Mouse (Mus musculus) right cerebral cortex, postnatal 14 days (tissue): ENCODE data around the gene Hivep3.

Source experiments
- DNase-seq: peaks from one replicate; pipeline ENCODE4 v3.0.0; 2022

Hivep3 gene

DNA sequence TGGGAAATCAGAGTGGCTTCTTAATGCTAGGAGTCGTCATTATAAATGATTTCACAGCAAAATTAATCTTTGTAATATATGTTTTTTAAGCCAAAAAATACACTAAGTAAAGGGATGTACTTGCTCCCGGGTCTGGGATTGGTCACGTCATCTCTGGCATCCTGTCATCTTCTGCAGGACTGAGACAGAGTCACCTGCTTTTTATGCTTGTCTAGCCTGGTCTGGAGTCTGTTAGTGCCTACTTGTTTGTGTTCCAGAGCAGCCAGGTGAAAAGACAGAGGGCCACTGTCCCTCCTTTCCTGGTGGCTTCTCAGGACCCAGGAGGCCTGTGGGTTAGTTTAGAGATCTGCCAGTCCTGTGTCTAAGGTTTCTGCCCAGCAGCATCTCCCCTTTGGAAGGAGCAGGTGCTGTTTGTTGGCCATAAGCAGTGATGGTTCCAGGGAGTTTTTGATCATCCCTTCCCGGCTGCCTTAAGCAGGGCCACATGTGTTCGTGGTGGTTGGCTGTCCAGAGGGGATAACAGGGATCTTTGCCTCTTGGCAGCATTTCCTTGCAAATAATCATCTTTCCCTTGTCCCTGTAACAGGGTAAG lies 245.8 kb downstream of the Hivep3 start:
- DNase-seq = no peak

DNA sequence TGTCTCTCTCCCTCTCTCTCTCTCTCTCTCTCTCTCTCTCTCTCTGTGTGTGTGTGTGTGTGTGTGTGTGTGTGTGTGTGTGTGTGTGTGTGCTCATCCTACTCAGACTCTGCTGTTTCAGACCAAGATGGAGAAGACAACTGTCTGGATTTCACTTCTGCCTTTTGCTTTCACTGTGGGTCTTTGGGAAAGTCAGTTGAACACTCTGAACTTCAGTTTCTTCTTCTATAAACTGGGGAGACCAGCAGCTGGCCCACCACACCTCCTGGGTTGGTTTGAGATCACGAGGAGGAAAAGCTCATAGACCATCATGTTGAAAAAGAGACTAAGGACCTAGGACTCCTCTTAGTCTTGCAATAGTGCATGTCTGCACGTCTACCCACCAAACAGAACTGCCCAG lies 246.3 kb downstream of the Hivep3 start:
- no peak for DNase-seq

DNA sequence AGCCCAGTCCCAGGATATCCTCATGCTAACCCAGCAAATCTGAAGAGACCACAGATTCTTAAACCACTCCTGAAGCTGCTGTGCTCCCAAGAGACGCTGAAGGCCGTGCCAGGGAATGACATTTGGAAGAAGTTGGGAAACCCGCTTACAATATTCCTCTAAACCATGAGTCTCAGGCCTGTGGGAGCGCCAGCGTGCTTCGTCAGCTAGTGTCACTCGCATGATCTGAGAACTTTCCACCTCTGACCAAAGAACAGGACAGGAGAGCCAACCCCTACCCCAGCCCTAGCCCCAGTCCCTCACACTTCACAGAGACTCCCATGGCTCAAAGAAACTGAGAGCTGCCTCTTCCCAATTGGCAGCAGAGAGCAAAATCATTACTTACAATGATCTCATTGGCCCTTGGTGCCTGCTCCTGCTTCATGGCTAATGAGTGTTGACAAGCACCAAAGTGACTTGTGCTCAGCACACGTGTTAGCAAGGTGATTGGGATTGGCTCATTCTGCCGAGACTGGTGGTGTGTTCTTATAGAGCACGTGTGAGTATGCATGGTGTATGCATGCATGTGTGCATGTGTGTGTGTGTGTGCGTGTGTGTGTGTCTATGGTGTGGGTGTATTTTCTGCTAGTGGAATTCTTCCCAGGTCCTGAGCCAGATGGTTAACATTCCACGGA lies 247.6 kb downstream of the Hivep3 start:
- no peak for DNase-seq

DNA sequence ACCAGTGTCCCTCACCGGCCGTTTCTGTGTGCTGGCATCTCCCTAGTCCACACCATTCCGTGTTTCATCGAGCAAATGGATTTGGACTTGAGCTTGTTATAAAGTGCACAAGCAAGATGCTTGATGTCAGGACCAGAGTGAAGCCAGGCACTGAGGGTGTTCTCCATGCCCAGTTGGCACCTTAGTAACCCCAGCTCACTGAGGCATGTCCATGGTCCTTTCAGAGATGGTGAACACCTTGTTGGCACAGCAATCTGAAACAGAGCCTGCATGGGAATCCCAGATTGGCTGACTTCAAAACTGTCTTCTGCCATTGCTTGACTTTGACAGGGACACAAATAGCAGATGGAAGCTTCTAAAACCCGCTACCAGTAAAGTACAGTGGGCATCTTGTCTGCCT lies 252.5 kb downstream of the Hivep3 start:
- DNase-seq = no peak

DNA sequence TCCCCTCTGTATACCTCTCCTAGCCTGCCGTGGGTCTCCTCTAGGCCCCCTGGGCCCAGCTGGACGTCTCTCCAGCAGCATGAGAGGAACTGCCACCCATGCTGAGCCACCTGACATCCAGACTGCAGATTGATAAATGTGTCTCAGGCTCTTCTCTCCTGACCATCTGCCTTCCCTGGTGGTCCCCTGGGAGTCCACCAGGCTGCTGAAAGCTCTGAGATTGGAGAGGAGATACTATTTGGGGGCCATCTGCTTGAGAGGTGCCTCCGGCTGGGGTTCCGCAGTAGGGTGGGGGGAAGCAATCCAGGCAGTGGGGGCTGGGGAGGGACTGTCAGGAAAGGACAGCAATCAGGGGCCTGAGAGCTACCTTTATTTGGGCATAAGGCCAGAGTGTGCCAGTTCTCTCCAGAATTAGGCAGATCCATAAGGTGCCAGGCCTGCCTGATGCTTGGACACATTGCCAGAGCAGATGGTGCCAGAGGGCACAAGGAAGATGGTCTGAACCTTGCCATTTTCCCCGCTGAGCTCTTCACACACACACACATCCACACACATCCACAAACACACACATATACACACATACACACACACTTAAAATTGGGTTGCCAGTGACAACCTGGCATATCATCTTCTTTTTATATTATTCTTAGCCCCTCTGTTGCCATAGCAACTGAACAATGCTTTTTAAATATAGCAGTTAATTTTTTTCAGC lies 253.2 kb downstream of the Hivep3 start:
- DNase-seq = no peak

DNA sequence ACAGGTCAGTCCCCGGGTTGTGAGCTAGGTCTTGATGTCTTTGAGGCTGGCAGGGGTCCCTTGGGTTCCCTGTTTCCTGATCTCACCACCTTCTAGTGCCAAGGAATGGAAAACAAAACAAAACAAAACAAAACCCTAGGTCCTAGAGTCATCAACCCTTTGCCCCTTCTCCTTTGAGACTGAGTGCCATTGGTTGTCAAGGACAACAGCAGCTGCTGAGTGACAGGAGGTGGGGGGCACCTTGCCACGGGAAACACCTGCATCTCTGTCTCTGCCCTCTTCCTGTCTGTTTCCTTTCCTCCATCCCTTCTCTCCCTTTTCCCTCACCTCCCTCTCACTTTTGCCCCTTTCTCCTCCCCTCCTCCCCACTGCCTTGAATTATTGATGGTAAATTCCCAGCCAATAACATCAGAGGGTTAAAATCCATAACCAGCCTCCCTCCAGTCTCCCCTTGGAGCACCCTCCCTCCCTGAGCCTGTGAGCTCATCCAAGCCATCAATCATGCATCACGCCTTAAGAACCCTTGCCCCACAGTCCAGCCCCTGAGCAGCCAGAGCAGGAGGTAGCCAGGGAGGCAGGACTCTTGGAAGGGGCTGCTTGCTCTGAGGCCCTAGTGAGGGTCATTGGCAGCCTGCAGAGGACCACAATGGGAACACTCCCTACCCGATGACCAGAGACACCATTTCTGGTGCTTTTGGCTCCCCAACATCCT lies 253.9 kb downstream of the Hivep3 start:
- DNase-seq = no peak

DNA sequence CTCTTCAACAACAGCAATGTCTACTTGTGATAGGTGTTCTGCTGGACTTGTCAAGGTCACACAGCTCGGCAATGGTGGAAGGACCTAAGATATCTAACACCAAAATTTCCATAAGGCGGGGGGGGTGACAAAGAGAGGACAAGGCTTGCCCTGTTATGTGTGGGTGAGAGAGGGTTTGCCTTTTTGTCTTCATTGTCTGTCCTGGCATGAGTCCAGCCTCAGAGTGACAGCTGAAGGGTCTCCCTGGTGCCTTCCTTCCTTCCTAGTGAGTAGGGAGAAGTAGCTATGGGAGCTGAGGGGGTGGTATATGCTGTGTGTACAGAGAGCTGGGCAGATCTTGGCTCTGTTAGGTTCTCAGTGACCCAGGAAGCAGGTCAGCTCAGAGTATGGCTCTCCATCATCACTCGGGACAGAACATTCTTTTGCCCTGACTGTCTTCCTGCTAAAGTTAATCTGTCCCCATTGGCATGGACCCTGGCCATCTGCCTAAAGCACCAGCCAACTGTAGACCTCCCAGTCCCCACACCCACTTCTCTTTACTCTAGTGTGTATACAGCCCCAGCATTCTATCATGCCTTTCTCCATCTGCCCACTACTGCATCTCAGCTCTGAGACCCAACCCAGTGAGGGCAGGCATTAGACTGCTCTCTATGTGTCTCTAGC lies 255.6 kb downstream of the Hivep3 start:
- no peak for DNase-seq

DNA sequence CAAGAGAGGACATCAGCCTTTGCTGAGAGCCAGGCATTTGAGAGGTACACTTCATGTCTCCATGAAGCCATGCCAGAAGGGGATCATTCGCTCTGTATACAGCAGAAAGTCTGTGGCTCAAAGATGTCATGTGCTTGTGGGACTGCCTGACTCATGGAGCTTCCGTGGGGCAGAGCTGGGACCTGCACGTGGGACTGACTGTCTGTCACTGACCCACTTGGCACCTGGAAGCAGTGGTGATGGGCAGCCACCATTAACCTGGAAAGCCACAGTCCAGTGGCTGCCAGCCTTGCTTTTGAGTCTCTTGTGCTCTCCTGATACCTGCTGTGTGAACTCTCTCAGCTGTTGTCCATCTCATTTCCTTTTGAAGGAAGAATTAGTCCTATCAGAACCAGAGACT lies 256.8 kb downstream of the Hivep3 start:
- DNase-seq = no peak

DNA sequence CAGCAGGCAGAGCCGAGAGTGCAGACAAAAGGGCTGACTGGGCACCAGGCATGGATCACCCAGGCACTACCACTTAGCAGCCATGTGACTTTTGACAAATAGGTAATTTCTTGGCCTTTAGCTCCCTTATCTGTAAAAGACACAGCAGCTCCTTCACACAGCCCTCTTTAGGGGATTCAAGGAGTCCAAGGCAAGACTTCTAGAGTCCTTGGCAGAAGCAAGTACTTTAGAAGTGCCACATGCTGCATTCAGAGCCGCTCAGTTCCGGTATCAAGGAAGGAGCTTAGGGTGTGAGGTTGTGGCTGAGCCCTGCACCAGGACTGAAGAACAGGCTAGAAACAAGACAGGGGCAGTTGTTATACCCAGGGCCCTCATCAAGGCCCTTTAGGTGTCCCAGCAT lies 257.3 kb downstream of the Hivep3 start:
- no peak for DNase-seq

DNA sequence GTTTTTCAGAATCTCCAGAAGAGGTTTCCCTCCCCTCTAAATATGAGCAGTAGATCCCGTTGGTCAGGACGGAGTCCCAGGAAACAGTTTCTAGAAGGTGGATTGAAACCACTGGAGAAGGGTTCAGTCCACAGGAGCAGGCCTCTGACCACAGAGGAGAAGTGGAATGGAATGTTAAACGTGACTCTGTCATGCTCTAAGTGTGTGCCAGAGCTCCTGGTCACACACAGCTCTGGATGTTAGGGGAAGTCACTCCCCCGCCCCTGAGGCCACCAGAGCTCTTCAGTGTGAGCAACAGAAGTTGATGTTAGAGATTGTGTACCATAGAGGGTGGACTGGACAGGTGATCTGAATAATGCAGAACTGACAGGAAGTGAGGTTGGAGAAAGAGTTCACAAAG lies 258.2 kb downstream of the Hivep3 start:
- no peak for DNase-seq

DNA sequence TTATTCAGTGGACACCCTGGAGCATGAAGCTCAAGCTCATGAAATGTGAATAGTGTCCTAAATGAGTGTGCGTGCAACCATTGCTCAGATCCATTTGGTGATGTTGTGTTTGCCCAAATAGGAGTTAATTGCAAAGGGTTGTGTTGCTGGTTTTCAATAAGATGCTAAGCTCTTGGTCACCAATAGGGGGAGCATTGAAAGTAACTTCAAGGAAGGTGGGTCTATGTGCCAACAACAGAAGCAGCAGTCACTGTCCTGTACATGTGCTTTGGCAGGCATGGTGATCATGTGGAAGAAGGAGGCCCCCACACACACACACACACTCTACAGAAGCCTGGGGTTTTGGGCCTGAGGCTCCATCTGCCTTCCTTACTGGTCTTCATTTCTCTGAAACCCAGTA lies 262.8 kb downstream of the Hivep3 start:
- DNase-seq = no peak

DNA sequence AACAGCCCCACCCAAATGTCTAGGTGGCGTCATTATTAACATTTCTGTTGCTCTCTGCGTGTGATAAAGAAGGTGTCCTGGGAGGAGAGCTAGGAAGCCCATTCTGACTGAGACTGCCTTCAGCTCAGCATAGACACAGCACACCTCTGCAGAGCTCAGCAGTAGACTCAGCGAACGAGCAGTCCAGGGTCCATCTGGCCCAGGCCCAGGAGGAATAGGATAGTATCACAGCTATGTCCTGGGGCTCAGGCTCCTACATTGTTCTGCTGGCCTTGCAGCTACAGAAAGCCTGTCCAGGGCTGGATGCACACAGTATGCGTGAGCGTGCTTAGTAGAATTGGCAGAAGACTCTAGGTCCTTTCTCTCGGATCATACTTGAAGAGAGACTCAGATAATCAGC lies 263.8 kb downstream of the Hivep3 start:
- DNase-seq = no peak

DNA sequence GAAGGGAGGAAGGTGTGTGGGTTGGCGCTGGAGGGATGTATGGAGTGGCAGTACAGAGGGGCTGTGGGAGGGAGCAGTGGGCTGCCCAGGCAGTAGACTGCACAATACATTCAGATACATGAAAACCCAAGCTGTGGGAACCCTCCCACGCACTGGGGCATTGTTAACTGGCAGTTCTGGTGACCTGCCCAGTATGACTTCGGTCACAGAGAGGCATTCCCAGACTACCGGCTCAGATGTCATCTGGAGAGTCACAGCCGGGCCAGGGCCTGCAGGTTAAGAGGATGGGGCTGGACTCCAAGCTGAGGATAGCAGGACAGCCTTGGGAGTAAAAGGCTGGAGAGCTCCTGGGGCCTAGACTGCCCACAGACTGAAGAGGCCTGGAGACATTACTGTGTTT lies 265.3 kb downstream of the Hivep3 start:
- no peak for DNase-seq

DNA sequence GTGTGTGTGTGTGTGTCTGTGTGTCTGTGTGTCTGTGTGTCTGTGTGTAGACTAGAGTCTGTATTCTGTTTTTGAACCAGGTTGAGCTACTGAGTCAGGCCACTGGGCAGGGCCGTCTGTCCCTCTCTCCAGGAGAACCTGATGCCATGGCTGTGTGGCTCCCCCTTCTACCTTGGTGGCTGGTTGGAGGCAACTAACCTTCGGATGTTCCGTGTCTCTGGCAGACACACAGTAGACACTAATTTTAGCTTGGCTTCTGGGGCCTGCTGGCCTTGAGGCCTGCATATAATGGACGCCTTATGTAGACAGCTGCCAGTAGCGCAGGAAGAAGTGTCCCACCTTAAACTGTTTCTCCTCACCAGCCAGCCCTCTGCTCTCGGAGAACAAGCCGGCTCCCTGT lies 267.3 kb downstream of the Hivep3 start:
- DNase-seq = no peak

DNA sequence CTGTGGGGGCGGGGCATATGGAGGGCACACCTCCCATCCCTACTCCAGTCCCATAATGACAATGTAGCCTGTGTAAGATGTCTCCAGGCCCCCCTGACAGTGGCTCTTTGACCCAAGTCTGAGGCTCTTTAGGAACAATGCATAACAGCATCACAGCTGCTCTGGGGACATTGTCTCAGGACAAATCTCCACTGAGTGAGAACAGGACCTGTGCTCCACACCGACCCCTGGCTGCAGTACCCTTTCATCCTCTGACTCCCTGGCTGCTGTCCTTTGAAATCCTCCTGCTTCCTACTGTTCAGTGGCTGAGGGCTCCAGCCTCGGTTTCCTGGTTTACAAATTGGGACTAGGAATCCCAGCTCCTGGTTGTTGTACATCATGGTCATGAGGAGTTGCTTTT lies 269.4 kb downstream of the Hivep3 start:
- no peak for DNase-seq

DNA sequence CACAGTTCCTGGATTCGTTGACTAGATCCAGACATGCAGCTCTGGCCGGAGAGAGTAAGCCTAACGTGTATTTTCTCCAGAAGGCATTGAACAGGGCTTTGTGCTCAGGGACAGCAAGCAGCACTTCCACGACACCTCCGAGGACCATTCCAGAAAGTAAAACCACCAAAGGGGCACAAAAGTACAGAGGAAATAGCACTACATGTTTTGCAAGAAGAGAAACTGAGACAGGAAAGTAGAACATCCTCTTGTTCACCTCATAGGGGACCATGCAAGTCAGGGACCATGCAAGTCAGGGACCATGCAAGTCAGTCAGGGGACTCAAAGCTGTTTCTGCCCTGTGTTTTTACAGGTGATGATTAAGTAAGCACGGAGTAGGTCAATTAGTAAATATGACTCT lies 272.5 kb downstream of the Hivep3 start:
- no peak for DNase-seq

DNA sequence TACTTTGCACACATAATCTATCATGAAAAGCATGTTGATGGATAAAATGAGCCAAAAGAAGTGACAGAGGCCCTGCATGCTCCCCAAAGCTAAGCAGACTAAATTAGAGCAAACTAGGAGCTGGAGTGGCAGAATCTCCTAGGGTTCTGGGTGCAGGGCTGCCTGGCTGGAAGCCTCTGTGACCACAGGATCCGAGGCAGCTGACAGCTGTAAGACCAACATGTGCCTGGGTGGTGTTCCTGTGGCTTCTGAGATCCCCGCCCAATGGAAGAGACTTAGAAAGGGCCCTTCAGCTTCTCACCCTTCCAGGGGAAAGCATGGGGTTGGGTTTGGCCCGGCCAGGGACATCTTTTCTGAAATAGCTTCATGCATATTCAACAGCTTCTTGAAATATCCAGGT lies 274.3 kb downstream of the Hivep3 start:
- no peak for DNase-seq

DNA sequence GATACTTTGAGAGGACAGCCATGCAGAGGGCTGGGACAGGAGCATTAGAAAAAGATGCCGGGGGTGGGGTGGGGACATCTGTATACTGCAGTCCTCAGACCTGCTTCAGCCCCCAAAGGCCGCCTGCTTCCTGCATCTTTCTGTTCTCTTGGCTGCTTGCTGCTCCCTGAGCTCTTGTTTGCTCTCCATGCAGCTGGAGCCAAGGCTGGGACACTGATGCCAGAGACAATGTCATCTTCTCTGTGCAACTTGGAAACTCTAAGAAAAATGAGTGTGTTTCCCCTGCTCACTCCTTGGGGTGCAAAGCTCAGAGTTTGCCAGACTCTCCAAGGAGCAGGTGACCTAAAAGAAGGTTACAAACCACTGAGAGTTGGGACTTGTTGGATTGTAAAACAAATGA lies 275.6 kb downstream of the Hivep3 start:
- DNase-seq = no peak

DNA sequence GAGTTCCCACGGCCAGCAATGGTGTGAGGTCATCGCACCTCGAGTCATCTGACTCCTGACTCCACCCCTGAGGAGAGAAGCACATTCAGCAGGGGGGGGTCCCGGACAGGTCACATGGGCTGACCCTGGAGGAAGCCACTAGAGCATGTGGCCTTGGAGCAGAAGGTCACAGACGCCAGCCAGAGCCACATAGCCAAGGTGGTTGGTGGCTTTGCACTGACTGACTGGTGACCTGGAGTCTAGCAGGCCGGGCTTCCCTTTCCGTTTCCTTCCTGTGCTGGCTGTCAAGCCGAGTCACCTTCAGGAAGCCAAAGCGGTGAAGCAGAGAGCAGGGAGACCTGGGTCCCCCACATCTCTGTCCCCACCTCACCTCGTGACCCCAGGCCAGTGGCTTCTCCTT lies 278.2 kb downstream of the Hivep3 start:
- DNase-seq = no peak

DNA sequence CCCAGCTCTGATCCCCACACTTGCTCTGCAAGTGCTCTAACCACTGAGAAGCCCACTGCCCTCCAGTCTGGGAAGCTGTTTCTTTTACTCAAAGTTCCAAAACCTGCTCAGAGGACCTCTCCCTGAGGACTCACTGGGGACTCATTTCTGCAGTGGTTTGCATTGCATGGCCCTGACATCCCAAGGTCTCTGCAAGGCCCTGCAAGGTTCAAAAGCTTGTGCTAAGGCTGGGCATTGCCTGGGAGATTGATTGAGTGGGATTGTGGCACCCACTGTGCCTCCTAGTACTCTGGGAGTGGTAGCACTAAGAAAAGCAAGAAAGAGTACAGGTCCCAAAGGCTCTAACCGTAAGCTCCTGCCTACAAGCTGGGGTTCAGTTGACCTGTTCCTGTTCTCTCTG lies 279.3 kb downstream of the Hivep3 start:
- no peak for DNase-seq

DNA sequence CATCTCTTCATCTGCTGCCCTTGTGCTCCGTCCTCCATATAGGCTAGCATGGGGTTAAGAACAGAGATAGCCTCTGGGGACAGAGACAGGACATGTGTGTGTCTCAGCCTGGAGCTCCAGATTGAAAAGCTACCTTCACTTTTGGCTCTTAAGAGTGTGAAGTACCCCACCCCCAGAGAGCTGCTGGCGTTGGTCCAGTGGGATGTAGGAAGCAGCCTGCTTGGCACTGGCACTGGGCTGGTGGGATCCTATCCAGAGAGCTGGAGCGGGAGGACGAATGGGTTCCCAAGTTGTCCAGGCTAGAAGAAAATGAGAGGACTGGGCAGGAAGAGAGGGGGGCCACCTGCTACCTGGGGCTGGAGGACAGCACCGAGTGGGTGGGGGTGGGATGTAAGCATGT lies 284.8 kb downstream of the Hivep3 start:
- DNase-seq = peak; percentile 76

DNA sequence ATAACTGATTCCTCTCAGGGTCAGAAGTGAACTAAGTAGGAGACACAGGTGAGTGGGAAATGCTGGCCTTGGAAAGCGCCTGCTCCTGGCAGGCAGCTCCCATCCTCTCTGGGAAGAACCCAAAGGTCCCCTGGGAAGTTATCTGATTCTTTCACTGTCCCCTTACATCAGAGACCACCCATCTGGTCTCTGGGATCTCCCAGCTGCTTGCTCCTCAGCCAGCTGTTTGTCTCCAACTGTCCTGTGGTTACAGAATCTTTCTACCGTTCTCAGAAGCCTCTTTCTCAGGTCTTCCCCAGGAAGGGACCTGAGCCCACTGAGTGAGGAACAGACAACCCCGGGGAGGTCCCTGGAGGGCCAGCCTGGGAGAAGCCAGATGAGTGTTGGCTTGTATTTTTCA lies 288.8 kb downstream of the Hivep3 start:
- no peak for DNase-seq

DNA sequence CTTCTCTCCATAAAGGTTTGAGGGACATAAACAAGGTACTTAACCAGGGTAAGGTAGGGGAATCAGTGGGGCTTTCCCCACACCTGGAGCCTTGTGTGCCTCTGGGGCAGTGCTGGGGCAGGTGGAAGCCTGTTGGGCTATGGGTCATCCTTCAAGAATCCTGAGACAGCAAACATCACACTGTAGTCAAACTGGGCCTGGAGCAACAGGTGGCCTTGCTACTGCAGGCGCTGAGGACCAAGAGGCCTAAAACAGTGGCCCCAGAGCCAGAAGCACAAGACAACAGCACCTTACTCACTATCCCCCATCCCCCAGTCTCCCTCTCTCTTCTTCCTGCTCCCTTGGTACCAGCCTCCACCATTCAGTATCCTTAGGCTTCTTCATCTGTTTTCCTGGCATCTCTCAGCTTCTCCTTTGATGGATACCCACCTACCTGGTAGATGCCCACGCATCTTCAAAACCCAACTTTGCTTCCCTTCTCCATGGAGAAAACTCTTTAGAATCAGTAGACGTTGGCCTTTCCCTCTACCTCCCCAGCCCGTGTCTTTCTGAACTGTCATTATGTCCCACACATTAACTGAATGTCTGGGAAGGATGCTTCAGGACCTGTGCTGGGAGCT lies 289.7 kb downstream of the Hivep3 start:
- DNase-seq = no peak
